Mouse (Mus musculus) c-Kit-negative CD71-positive TER-119-positive erythroid progenitor cells, embryonic 14.5 days (primary cell): ENCODE measurements around the gene Laptm5.

Experiments used
- DNase-seq: peaks from one replicate; pipeline ENCODE4 v3.0.0-alpha.2; 2013; ENCODE audit warnings: low read depth, low spot score

The Laptm5 gene

DNA sequence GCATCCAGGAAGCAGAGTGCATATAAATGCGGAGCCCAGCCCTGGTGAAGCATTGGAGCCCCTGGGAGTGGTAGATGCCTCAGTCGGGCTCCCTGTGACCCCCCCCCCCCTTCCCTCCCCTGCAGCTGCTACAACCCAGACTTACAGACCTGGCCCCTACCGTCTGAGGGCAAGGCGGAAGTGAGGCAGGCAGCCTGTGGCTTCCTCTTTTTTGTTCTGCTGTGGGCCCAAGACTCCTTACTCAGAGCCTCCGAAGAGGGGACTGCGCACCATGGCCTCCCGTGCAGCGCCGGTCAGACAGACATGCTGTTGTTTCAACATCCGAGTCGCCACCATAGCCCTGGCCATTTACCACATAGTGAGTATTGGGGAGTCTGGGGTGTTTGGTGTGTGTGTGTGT lies at the start of gene Laptm5:
Gene Laptm5, plus strand, starts transcription at position 49 of the 400 bp plus-strand sequence.
- no peak for DNase-seq

GRCm38 (mm10) chr4:130865460-130865859 lies 47.5 kb upstream of the Laptm5 start:
- DNase-seq: no peak

DNA sequence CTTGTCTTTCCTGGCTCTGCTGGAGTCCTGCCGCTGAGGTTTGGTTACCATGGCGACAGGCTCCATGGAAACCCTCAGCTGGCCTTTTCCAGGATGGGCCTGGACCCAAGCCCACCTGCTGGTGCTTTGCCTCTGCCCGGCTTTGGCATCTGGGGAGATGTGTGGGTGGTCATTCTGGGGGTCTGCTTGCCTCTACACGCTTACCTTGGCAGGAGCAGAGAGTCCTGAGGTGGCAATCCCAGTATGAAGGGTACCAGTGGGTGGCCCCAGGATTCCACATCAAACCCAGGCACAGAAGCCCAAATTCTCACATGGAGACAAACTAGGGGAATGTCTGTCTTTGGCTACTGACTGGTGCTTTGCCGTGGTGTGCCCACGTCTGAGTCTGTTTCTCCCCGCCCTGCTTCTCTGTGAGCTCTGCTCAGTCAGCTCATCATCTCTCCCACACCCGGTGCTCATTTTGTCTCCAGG lies 47.0 kb upstream of the Laptm5 start:
- DNase-seq: no peak

DNA sequence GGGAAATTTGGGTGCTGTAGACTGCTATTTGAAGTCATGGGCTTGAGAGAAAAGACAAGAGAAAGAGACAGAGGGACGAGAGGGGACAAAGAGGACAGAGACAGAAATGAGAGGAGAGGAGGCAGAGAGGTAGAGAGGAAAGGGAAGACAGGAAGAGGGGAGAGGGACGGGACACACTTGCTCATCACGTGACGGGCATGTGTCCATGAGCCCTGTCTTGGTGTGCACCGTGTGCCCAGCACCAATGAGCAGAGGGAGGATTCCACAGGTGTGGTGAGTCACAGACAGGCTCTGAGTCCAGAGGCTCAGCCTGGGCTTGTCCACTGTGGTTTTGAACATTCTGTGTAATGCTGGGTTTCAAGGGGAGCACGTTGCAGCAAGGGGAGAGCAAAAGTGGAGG lies 45.0 kb upstream of the Laptm5 start:
- no peak for DNase-seq

GRCm38 (mm10) chr4:130868803-130869202 lies 44.1 kb upstream of the Laptm5 start:
- no peak for DNase-seq

DNA sequence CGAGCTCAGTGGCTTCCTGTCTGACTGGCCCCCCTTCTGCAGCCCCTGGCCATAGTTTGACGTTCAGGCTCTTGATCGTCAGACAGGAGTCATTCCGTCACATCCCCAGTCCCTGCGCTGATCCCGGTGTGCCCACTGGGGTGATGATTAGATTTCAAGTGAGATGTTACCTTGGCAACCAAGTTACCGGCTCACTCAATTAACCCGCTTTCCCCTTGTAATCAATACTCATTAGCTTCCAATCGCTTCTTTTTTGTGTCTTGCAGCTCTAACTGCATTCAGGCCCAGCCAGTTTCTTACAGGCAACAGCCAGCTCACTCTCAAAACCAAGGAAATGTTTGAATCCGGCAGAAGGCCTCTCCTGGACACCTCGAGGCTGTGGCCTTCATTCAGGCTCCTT lies 40.5 kb upstream of the Laptm5 start:
- DNase-seq: no peak

GRCm38 (mm10) chr4:130873440-130873839 lies 39.5 kb upstream of the Laptm5 start:
- DNase-seq: no peak

GRCm38 (mm10) chr4:130874601-130875000 lies 38.3 kb upstream of the Laptm5 start:
- no peak for DNase-seq

DNA sequence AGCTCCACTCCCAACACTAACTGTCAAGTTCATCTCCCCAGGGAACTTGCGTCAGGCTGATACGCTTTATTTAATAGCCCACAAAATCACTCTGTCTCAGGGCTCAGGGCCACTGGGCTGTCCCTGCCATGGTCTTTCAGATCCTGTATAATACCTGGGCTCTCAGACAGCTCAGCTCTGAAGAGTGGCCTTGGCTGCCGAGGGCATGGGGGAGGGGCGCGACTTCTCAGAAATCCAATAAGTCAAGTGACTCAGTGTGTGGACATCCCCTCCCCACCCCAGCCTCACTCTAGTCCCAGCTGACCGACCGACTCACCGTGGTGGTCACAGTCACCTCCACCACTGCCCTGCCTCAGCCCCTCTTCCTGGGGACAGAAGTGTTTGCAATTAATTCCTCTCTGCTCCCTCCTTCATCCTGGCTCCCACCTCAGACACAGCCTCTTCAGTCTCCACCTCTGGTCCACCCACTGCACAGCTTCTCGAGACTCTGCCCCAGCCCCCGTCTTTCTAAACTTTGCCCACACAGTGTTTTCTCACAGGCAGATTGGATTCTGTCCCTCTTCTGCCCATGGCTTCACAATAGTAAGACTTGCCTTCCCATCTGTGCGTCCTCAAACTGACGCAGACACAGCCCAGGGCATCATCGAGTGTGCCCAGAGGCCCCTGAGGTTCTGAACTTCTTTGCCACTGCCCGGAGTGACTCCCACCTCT lies 36.8 kb upstream of the Laptm5 start:
- no peak for DNase-seq

GRCm38 (mm10) chr4:130878273-130879047 lies 34.5 kb upstream of the Laptm5 start:
- peak; percentile 31 for DNase-seq

DNA sequence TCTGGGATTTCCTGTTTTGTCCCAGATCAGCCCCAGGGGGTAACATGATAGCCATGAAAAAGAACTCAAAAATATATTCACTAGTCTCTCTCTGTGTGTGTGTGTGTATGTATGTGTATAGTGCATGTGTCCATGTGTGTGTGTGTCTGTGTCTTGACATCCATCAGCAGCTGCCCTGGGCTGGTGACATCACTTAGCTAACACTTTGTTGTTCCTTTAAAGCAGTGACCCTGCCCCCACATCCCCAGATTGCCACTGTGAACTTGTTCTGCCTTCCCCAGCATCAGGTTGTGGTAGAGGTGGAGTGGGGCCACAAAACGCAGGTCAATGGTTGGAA lies 33.9 kb upstream of the Laptm5 start:
- no peak for DNase-seq

GRCm38 (mm10) chr4:130881336-130881735 lies 31.6 kb upstream of the Laptm5 start:
- DNase-seq: no peak

GRCm38 (mm10) chr4:130882762-130883161 lies 30.2 kb upstream of the Laptm5 start:
- DNase-seq: no peak

DNA sequence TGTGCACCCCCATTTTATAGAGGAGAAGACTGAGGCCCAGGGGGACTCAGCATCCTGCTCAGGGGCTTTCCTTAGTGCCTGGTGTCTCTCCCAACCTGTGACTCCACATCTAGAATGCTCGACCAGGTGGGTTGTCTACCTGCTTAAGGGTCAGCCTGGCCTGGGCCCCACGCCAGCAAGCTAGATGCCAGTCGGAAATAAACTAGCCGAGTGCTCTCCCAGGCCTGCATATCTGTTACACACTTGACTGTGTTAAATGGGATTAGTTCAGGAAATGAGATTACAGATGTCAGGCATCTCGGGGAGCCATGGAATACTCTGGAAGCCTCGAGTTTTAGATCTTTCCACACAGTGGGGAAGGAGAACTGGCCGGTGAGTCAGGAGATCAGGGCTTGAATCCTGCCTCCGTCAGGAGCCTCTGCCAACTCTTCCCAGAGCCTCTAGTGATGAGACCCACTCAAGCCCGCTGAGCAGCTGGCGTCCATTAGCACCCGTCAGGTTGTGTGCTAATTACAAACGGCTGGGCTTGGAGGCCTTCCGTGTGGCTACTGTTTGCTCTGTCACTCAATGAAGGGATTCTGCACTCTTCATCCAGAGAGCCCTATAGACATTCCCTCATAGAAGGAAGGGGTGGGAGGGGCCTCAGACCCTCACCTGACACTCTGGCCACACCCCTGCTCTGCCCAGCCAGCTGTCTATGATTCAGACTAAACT lies 28.9 kb upstream of the Laptm5 start:
- DNase-seq: no peak

- DNase-seq: no peak
Observed at GRCm38 (mm10) chr4:130887148-130887745, 25.7 kb upstream of the Laptm5 start.

GRCm38 (mm10) chr4:130889777-130890510 lies 23.0 kb upstream of the Laptm5 start:
- DNase-seq: no peak

DNA sequence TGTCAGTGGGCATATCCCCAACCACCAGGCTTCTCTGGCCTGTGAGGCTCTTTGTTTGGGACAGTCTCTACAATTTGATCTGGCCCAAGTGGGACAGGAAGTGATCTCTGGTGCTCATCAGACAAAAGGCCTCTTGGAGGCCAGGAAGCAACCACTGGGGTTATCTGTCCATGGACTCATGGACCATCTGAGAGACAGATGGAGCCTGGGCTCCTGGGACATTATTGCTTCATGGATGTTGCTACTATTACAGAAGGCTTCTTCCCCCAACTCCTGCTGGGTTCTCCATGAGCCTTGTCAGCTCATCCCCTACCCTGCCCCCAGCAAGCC lies 22.4 kb upstream of the Laptm5 start:
- DNase-seq: no peak

DNA sequence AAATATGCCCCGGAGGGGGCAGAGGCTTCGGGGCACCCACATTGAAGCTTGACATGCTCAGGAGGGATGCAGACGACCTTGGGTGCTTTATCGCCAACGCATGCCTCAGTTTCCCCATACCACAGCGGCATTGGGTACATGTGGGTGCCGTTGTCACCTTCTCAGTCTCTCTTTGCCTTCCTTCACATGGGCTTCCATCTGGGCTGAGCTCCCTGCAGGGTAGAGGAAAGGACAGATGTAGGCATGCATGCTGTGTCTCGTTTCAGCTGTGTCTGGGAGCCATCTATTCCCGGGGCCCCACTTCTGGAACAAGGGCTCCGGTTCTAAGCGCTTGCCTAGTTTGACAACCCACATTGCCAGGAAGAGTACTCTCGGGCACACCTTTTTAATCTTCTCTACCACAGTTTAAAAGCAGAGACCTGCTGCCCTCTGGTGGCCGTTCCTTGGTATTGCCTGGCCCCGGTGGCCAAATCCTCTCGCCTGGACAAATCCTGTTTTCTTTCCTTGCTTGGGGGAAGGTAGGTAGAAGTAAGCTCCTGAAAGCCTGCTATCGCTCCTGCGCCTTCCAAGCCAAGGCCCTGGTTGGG lies 20.8 kb upstream of the Laptm5 start:
- DNase-seq: peak; percentile 32

DNA sequence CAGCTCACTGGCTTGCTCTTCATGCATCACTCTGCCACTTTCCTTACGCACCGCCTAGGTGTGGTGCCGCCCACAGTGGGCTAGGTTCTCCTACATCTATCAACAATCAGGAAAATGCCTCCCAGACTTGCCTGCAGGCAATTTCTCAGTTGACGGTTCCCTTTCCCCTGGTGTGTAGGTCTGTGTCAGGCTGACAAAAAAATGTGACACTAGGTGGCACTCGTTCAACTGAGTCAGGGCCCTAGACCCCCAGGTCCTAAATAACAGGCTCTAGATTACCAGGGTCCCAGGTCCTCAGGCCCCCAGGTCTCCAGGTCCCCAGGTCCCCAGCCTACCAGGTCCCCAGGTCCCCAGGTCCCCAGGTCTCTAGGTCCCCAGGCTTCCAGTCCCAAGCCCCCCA lies 19.2 kb upstream of the Laptm5 start:
- no peak for DNase-seq

DNA sequence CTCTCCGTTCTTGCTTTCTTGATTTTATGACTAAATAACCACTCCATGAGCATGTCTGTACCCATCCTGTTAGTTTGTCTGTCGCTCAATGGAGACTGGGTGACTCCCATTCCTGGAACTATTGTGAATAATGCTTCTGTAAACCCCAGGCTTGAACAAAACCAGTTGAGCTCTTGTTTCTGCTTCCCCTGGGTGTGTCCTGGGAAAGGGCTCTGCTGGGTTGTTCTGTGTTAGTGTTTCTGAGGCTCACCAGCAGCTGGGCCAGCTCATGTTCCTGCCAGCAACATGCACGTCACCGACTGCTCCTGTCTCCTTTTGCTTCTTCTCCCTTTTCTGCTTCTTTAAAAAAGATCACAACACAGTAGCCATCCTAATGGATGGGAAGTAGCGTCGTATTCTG lies 17.2 kb upstream of the Laptm5 start:
- DNase-seq: no peak

DNA sequence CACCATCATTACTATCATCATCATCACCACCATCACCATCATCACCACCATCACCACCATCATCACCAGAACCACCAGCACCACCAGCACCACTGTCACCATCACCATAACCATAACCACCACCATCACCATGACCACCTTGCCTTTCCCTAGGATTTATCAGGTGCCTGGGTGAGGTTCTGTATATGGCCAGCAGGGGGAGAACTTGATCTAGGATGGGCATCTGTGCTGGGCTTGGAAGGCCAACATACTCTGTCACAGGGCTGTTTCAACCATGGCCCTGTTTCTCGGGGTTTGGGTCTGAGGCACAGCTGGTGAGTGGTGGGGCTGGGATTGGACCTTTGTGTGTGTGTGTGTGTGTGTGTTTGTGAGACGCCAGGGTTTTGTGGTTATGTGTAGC lies 16.6 kb upstream of the Laptm5 start:
- DNase-seq: no peak
